Mouse (Mus musculus) midbrain, embryonic 13.5 days (tissue): ENCODE results near the gene Ecsit. TPM values are rescaled to one million over a fixed set of nuclear protein-coding genes. Genes with fewer than 3 reads are reported as not detected.
A peak's percentile ranks its signal among the peaks of the same experiment; 100 is the strongest.

Experiments used
- ATAC-seq: fragments of 200-750 bp; cut with Nextera tagmentation; 2 replicates; pipeline ENCODE4 v1.8.0; 2017; ENCODE audit warnings: mild to moderate bottlenecking, moderate TSS enrichment, moderate library complexity
- H3K27ac ChIP-seq: fragments of 300-500 bp; sonication (generic); 2 replicates; pipeline ENCODE4 v1.5.1; 2015; ENCODE audit warnings: inconsistent platforms, mild to moderate bottlenecking, moderate library complexity
- H3K27me3 ChIP-seq: fragments of 300-500 bp; sonication (generic); 2 replicates; pipeline ENCODE4 v1.6.1; 2015; ENCODE audit warnings: mild to moderate bottlenecking, inconsistent platforms
- H3K36me3 ChIP-seq: fragments of 300-500 bp; sonication (generic); 2 replicates; pipeline ENCODE4 v1.6.1; 2015; ENCODE audit warnings: mild to moderate bottlenecking, inconsistent platforms
- H3K4me1 ChIP-seq: fragments of 300-500 bp; sonication (generic); replicated peaks from 2 replicates; pipeline ENCODE4 v1.6.1; 2015; ENCODE audit warnings: inconsistent platforms
- H3K4me2 ChIP-seq: fragments of 300-500 bp; sonication (generic); replicated peaks from 2 replicates; pipeline ENCODE4 v1.6.1; 2015; ENCODE audit warnings: moderate library complexity, mild to moderate bottlenecking, inconsistent platforms
- H3K4me3 ChIP-seq: fragments of 300-500 bp; sonication (generic); replicated peaks from 2 replicates; pipeline ENCODE4 v1.5.1; 2015; ENCODE audit warnings: mild to moderate bottlenecking, inconsistent platforms
- H3K9ac ChIP-seq: fragments of 300-500 bp; sonication (generic); replicated peaks from 2 replicates; pipeline ENCODE4 v1.6.1; 2015; ENCODE audit warnings: mild to moderate bottlenecking, inconsistent platforms
- H3K9me3 ChIP-seq: fragments of 300-500 bp; sonication (generic); 2 replicates; pipeline ENCODE4 v1.6.1; 2016; ENCODE audit warnings: mild to moderate bottlenecking, inconsistent platforms
- WGBS: fragments of 180-500 bp; shearing (Covaris S2); methylation state at CpG from one replicate; pipeline ENCODE4 v1.1.7; 2015; 5-methylcytosine and 5-hydroxymethylcytosine counted together
- polyA plus RNA-seq: library from polyadenylated mRNA; unstranded; fragments of >200 nt; fragmentation: Nextera tagmentation; extraction: Ambion mirVana; gene quantifications from 2 replicates; pipeline ENCODE4 v1.2.1, GENCODE M21; 2015

The Ecsit gene
- polyA plus RNA-seq, 1 experiment from 2014 or later: 50.3 TPM

GRCm38 (mm10) chr9:22061339-22061738 is 23.9 kb downstream of the Ecsit start:
- H3K4me1 ChIP-seq: no peaks in the 10 kb centered on the region
- H3K9ac ChIP-seq: no peak overlapping the region
- H3K27ac ChIP-seq: no peak overlapping the region
- no peaks in the 10 kb centered on the region for H3K27me3 ChIP-seq
- no peak for ATAC-seq
- no peaks in the 10 kb centered on the region for H3K9me3 ChIP-seq
- H3K4me3 ChIP-seq: no peak overlapping the region
- WGBS: 89% methylated on average over 2 of the region's 2 CpGs
- peaks cover 86% of the 10 kb centered on the region for H3K36me3 ChIP-seq
- no peak overlapping the region for H3K4me2 ChIP-seq

GRCm38 (mm10) chr9:22058011-22058424 is 27.2 kb downstream of the Ecsit start:
- ATAC-seq: no peak
- peaks cover 7% of the 10 kb centered on the region for H3K4me1 ChIP-seq
- 85% methylated on average over 9 of the region's 9 CpGs for WGBS
- no peak overlapping the region for H3K9ac ChIP-seq
- H3K36me3 ChIP-seq: peaks cover 53% of the 10 kb centered on the region
- no peak overlapping the region for H3K4me2 ChIP-seq
- no peak overlapping the region for H3K27ac ChIP-seq
- H3K27me3 ChIP-seq: peaks cover 2% of the 10 kb centered on the region; the same call in 1 of the 2 replicates
- no peaks in the 10 kb centered on the region for H3K9me3 ChIP-seq
- no peak overlapping the region for H3K4me3 ChIP-seq

GRCm38 (mm10) chr9:22057031-22057517 is 28.2 kb downstream of the Ecsit start:
- Histone ChIP-seq H3K4me1 (peaks cover 10% of the 10 kb centered on the region), H3K27me3 (peaks cover 7% of the 10 kb centered on the region; the same call in 1 of the 2 replicates), H3K4me2 (no peak overlapping the region), H3K27ac (no peak overlapping the region), H3K9me3 (no peaks in the 10 kb centered on the region), H3K36me3 (peaks cover 45% of the 10 kb centered on the region), H3K9ac (no peak overlapping the region), H3K4me3 (no peak overlapping the region)
- WGBS: 94% methylated on average over 9 of the region's 9 CpGs
- no peak for ATAC-seq

- ATAC-seq: no peak
- peaks cover 39% of the 10 kb centered on the region for H3K36me3 ChIP-seq
- H3K4me3 ChIP-seq: no peak overlapping the region
- H3K9ac ChIP-seq: no peak overlapping the region
- 81% methylated on average over 9 of the region's 9 CpGs for WGBS
- H3K4me1 ChIP-seq: peaks cover 11% of the 10 kb centered on the region
- no peak overlapping the region for H3K4me2 ChIP-seq
- no peaks in the 10 kb centered on the region for H3K9me3 ChIP-seq
- H3K27me3 ChIP-seq: peaks cover 7% of the 10 kb centered on the region; the same call in 1 of the 2 replicates
- no peak overlapping the region for H3K27ac ChIP-seq
Measured at GRCm38 (mm10) chr9:22056303-22056910, 28.8 kb downstream of the Ecsit start.

- Histone ChIP-seq H3K4me2 (no peak overlapping the region), H3K27me3 (peaks cover 7% of the 10 kb centered on the region; the same call in 1 of the 2 replicates), H3K27ac (no peak overlapping the region), H3K4me1 (peaks cover 11% of the 10 kb centered on the region), H3K4me3 (no peak overlapping the region), H3K9me3 (no peaks in the 10 kb centered on the region), H3K36me3 (peaks cover 33% of the 10 kb centered on the region), H3K9ac (no peak overlapping the region)
- 42% methylated on average over 29 of the region's 29 CpGs for WGBS
- ATAC-seq: no peak
Measured at GRCm38 (mm10) chr9:22055713-22056112, 29.5 kb downstream of the Ecsit start.

GRCm38 (mm10) chr9:22054411-22055076 is 30.7 kb downstream of the Ecsit start:
- WGBS: 2% methylated on average over 32 of the region's 32 CpGs
- Histone ChIP-seq H3K27me3 (peaks cover 7% of the 10 kb centered on the region; the same call in 1 of the 2 replicates), H3K27ac (peak overlapping the region; percentile 14; the same call in 1 of the 2 replicates), H3K9me3 (no peaks in the 10 kb centered on the region), H3K9ac (0 out of 2 replicates have a peak overlapping the region, but pooled peaks have one; percentile 10), H3K4me3 (peak overlapping the region; percentile 20), H3K36me3 (peaks cover 27% of the 10 kb centered on the region), H3K4me2 (peak overlapping the region; percentile 53), H3K4me1 (peaks cover 19% of the 10 kb centered on the region)
- ATAC-seq: peak; percentile 9; the same call in 1 of the 2 replicates

GRCm38 (mm10) chr9:22053657-22054056 is 31.6 kb downstream of the Ecsit start:
- Histone ChIP-seq H3K27ac (no peak overlapping the region), H3K4me1 (peaks cover 28% of the 10 kb centered on the region), H3K9ac (no peak overlapping the region), H3K9me3 (no peaks in the 10 kb centered on the region), H3K27me3 (peaks cover 7% of the 10 kb centered on the region; the same call in 1 of the 2 replicates), H3K36me3 (peaks cover 22% of the 10 kb centered on the region), H3K4me2 (no peak overlapping the region), H3K4me3 (no peak overlapping the region)
- 34% methylated on average over 6 of the region's 7 CpGs for WGBS
- ATAC-seq: no peak

GRCm38 (mm10) chr9:22051958-22052254 is 33.3 kb downstream of the Ecsit start, which contains the start of gene Elavl3:
Gene Elavl3 (minus strand): TSS chr9:22052023.
- no peaks in the 10 kb centered on the region for H3K9me3 ChIP-seq
- peak within 1 kb of the TSS; percentile 99 for H3K4me3 ChIP-seq
- H3K36me3 ChIP-seq: peaks cover 4% of the 10 kb centered on the region
- H3K9ac ChIP-seq: peak within 1 kb of the TSS; percentile 96
- under 1% methylated on average over 23 of the region's 28 CpGs for WGBS
- peak within 1 kb of the TSS; percentile 83 for H3K4me2 ChIP-seq
- H3K27ac ChIP-seq: peak within 1 kb of the TSS; percentile 94
- ATAC-seq: peak; percentile 79
- peaks cover 45% of the 10 kb centered on the region for H3K4me1 ChIP-seq
- H3K27me3 ChIP-seq: peaks cover 7% of the 10 kb centered on the region; the same call in 1 of the 2 replicates

- peak; percentile 30 for ATAC-seq
- Histone ChIP-seq H3K4me1 (peaks cover 51% of the 10 kb centered on the region), H3K4me3 (peak overlapping the region; percentile 99)
Measured at GRCm38 (mm10) chr9:22051161-22051957, 33.9 kb downstream of the Ecsit start.

GRCm38 (mm10) chr9:22050351-22050889 is 34.8 kb downstream of the Ecsit start:
- Histone ChIP-seq H3K27me3 (peaks cover 7% of the 10 kb centered on the region; the same call in 1 of the 2 replicates), H3K9me3 (no peaks in the 10 kb centered on the region), H3K27ac (peak overlapping the region; percentile 94), H3K4me3 (peak overlapping the region; percentile 99), H3K9ac (peak overlapping the region; percentile 96), H3K4me2 (peak overlapping the region; percentile 83), H3K36me3 (0 out of 2 replicates have a peak, but pooled peaks cover 4% of the 10 kb centered on the region), H3K4me1 (peaks cover 52% of the 10 kb centered on the region)
- peak; percentile 46 for ATAC-seq
- WGBS: under 1% methylated on average over 42 of the region's 43 CpGs

More at GRCm38 (mm10) chr9:22051161-22051957, 33.9 kb downstream of the Ecsit start:
- no peaks in the 10 kb centered on the region; the same call in 1 of the 2 replicates for H3K36me3 ChIP-seq
- H3K9me3 ChIP-seq: no peaks in the 10 kb centered on the region
- H3K4me2 ChIP-seq: peak overlapping the region; percentile 83
- H3K27ac ChIP-seq: peak overlapping the region; percentile 94
- H3K9ac ChIP-seq: peak overlapping the region; percentile 96
- WGBS: under 1% methylated on average over 61 of the region's 67 CpGs
- peaks cover 7% of the 10 kb centered on the region; the same call in 1 of the 2 replicates for H3K27me3 ChIP-seq

GRCm38 (mm10) chr9:22049721-22050270 is 35.4 kb downstream of the Ecsit start:
- H3K4me3 ChIP-seq: peak overlapping the region; percentile 99
- peak overlapping the region; percentile 96 for H3K9ac ChIP-seq
- H3K4me1 ChIP-seq: peaks cover 57% of the 10 kb centered on the region
- H3K36me3 ChIP-seq: 0 out of 2 replicates have a peak, but pooled peaks cover 4% of the 10 kb centered on the region
- WGBS: 15% methylated on average over 4 of the region's 4 CpGs
- peaks cover 7% of the 10 kb centered on the region; the same call in 1 of the 2 replicates for H3K27me3 ChIP-seq
- no peaks in the 10 kb centered on the region for H3K9me3 ChIP-seq
- ATAC-seq: peak; percentile 1; the same call in 1 of the 2 replicates
- peak overlapping the region; percentile 94 for H3K27ac ChIP-seq
- peak overlapping the region; percentile 83 for H3K4me2 ChIP-seq
